Mouse (Mus musculus): ENCODE measurements at regions not wholly inside any gene's neighbourhood (a gene's known extent, or its start where the extent isn't known, plus 50 kb on each side); places are given as distances from the start of the nearest gene placed in this dataset.

DNA sequence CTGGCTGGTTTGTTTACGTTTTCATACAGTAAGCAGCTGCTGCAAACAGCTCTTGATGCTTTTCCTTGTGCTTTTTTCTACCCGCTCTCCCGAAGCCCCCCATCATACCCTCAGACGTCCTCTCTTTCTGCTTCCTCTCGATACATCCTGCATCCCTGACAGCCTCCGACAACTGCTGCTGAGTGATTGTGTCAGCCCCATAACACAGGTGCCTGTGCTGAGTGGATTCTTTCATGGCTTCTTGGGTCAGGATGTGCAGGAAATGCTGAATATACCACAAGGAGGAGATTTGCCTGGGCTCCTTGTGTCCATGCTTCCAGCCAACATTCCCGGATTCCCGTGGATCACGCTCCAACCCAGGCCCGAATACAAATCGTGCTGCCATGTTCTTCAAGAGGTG is 98.6 kb upstream of the Pgrmc2 start:
- TF ChIP-seq POLR2A (IDR thresholded peaks at IDR 0.05; ENCODE audit: extremely low read depth, insufficient read depth, low read length): no peak
- no peak for TF ChIP-seq CTCF (IDR thresholded peaks at IDR 0.05; ENCODE audit: low read depth, low read length)
